Mouse (Mus musculus) ES-Bruce4 (cell line): ENCODE data around the gene Ankrd52.

Experiments used
- CTCF ChIP-seq: IDR thresholded peaks from one replicate; pipeline ENCODE4 v1.8.1; 2011; ENCODE audit warnings: low read depth, low read length
- EP300 ChIP-seq: IDR thresholded peaks from 2 replicates; pipeline ENCODE4 v1.6.1; 2011; ENCODE audit warnings: low read depth, low read length; ENCODE audit not compliant: insufficient read depth
- POLR2A ChIP-seq: IDR thresholded peaks from one replicate; pipeline ENCODE4 v1.8.1; 2011; ENCODE audit warnings: low read length; ENCODE audit not compliant: insufficient read depth

DNA sequence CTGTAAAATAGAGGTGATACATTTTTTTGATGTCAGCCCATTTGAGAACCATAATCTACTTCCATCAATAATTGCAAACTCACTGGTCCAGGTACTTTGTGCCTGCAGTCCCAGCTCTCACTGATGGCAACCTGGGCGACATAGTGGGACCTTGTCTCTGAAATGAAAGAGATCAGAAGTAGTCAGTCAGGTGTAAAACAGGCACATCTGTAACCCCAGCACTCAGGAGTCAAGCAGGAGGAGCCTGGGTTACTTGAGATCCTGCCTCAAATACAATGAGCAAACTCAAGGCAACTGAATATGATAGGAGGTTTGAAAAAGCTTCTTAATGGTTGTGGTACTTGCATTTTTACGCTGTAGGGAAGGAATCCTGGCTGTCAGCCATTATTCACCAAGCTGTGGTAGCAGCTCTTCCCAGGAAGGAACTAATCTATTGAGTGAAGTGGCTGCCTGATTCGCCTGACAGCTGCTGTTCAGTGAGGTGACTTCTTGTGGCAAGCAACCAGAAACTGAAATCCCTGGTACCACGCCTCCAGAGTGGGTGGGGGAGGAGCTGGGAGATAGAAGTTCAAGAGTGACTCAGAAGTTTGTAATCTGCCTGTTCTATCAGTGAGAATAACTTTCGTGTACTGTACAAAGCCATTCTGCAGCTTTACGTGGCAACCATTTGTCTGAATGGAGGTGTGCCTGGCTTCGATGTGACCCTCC, 32.2 kb upstream of the Ankrd52 start:
- no peak for TF ChIP-seq CTCF
- no peak for TF ChIP-seq EP300
- TF ChIP-seq POLR2A = no peak
